Mouse (Mus musculus): Measurements from ENCODE around the gene Plekhg5. TPM values are rescaled to one million over a fixed set of nuclear protein-coding genes. Genes with fewer than 3 reads are reported as not detected.

Plekhg5 gene
- polyA plus RNA-seq, 1 experiment from 2014 or later, result 14.2 TPM

DNA sequence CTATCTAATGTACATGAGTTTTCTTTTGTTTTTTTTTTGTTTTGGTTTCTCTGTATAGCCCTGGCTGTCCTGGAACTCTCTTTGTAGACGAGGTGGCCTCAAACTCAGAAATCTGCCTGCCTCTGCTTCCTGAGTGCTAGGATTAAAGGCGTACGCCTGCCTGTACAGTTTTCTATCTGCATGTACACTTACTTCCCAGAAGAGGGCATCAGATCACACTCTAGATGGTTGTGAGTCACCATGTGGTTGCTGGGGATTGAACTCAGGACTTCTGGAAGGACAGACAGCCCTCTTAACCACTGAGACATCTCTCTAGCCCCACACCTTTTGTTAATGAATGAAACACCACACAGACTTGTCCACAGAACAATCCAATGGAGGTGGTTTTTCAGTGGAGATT, 7.0 kb downstream of the Plekhg5 start:
- H3K4me3 ChIP-seq (ENCODE audit: low read length), result no peak overlapping the region
- no peak for ATAC-seq
- no peak overlapping the region for H3K4me2 ChIP-seq (ENCODE audit: low read depth, low read length)
- WGBS, result 91% methylated on average over 3 of the region's 3 CpGs
- no peaks in the 10 kb centered on the region for H3K36me3 ChIP-seq (ENCODE audit: control insufficient read depth, insufficient read depth, low read length)
- H3K4me1 ChIP-seq (ENCODE audit: control insufficient read depth, insufficient read depth, low read length), result no peaks in the 10 kb centered on the region
- H3K27ac ChIP-seq (ENCODE audit: low read length), result no peak overlapping the region
- no peak overlapping the region for H3K9ac ChIP-seq (ENCODE audit: low read depth, low read length)
- H3K27me3 ChIP-seq (replicated peaks; ENCODE audit: control insufficient read depth, insufficient read depth, low read length), result no peaks in the 10 kb centered on the region
- no peaks in the 10 kb centered on the region for H3K9me3 ChIP-seq (ENCODE audit: control insufficient read depth, low read length)

DNA sequence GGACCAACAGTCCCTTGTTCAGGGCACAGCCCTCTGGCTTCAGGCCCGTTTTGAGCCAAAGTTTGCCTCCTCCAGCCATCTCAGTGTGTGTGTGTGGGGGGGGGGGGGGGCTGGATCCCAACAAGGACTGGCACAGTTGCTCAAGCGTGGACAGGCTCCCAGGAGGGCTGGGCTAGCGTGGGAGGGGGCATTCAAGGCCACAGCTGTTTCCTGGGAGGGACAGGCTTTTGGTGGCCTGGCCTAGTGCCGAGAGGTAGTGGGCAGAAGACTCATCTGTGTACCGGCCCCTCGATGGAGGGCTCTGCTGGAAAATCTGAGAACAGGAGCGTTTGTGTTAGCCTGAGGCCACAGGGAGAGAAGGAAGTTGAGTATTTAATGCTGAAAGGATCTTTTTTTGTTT, 7.6 kb downstream of the Plekhg5 start:
- no peaks in the 10 kb centered on the region for H3K9me3 ChIP-seq (ENCODE audit: control insufficient read depth, low read length)
- no peaks in the 10 kb centered on the region for H3K36me3 ChIP-seq (ENCODE audit: control insufficient read depth, insufficient read depth, low read length)
- no peaks in the 10 kb centered on the region for H3K4me1 ChIP-seq (ENCODE audit: control insufficient read depth, insufficient read depth, low read length)
- no peak for ATAC-seq
- H3K27ac ChIP-seq (ENCODE audit: low read length), result no peak overlapping the region
- H3K4me3 ChIP-seq (ENCODE audit: low read length), result no peak overlapping the region
- WGBS, result 67% methylated on average over 7 of the region's 7 CpGs
- H3K27me3 ChIP-seq (replicated peaks; ENCODE audit: control insufficient read depth, insufficient read depth, low read length), result no peaks in the 10 kb centered on the region
- no peak overlapping the region for H3K9ac ChIP-seq (ENCODE audit: low read depth, low read length)
- no peak overlapping the region for H3K4me2 ChIP-seq (ENCODE audit: low read depth, low read length)

DNA sequence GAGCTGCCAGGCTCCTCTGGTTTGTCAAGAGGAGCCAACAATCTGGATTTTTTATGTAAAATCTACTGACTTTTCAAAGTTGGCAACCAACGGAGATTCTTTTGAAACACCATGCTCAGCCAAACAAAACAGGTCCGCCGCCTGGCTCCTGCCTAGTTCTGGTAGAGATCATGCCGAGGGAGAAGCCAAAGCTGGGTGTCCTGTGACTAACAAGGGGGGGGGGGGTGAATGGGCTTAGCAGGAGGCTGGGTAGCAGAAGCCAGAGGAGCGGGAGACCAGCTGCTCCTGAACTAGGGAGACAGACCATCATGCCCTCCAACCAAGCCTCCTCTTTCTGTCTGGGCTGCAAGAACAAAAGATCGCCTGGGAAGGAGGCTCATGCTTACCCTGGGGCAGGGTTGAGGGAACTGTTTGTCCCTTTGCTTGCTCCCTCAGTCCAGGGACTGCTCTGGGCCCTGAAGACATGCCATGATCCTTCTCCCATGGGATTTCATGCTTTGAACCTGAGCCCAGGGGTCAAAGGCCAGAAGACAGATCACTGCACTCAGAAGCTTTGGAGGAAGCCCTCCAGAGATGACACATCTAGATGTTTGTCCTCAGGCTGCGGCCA, 11.4 kb downstream of the Plekhg5 start:
- no peak for ATAC-seq
- Histone ChIP-seq H3K4me1 (ENCODE audit: control insufficient read depth, insufficient read depth, low read length) (peaks cover 15% of the 10 kb centered on the region), H3K9me3 (ENCODE audit: control insufficient read depth, low read length) (no peaks in the 10 kb centered on the region), H3K27ac (ENCODE audit: low read length) (no peak overlapping the region), H3K4me2 (ENCODE audit: low read depth, low read length) (no peak overlapping the region), H3K27me3 (replicated peaks; ENCODE audit: control insufficient read depth, insufficient read depth, low read length) (no peaks in the 10 kb centered on the region), H3K9ac (ENCODE audit: low read depth, low read length) (no peak overlapping the region), H3K36me3 (ENCODE audit: control insufficient read depth, insufficient read depth, low read length) (no peaks in the 10 kb centered on the region), H3K4me3 (ENCODE audit: low read length) (no peak overlapping the region)
- WGBS, result 62% methylated on average over 7 of the region's 7 CpGs

DNA sequence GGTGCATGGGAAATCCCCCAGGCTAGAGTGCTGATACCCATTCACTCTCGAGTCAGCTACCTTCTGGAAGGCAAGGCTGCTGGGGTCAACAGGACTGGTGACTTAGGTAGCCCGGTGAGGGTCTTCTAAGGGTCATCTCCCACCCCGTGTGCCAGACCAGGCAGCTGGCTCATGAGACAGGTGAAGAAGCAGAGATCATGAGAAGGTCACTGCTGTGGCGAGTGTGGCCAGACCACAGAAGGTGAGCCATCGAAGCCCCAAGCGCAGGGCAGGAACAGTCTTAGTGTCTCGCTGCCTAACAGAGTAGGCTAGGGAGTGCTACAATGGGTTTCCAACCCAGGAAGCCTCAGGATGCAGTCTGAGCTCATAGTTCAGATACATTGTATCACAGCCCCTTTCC, 12.3 kb downstream of the Plekhg5 start:
- H3K4me2 ChIP-seq (ENCODE audit: low read depth, low read length), result no peak overlapping the region
- H3K4me1 ChIP-seq (ENCODE audit: control insufficient read depth, insufficient read depth, low read length), result peaks cover 16% of the 10 kb centered on the region
- H3K27me3 ChIP-seq (replicated peaks; ENCODE audit: control insufficient read depth, insufficient read depth, low read length), result no peaks in the 10 kb centered on the region
- ATAC-seq, result no peak
- no peak overlapping the region for H3K4me3 ChIP-seq (ENCODE audit: low read length)
- H3K9ac ChIP-seq (ENCODE audit: low read depth, low read length), result no peak overlapping the region
- H3K9me3 ChIP-seq (ENCODE audit: control insufficient read depth, low read length), result no peaks in the 10 kb centered on the region
- 84% methylated on average over 7 of the region's 7 CpGs for WGBS
- no peak overlapping the region for H3K27ac ChIP-seq (ENCODE audit: low read length)
- no peaks in the 10 kb centered on the region for H3K36me3 ChIP-seq (ENCODE audit: control insufficient read depth, insufficient read depth, low read length)

DNA sequence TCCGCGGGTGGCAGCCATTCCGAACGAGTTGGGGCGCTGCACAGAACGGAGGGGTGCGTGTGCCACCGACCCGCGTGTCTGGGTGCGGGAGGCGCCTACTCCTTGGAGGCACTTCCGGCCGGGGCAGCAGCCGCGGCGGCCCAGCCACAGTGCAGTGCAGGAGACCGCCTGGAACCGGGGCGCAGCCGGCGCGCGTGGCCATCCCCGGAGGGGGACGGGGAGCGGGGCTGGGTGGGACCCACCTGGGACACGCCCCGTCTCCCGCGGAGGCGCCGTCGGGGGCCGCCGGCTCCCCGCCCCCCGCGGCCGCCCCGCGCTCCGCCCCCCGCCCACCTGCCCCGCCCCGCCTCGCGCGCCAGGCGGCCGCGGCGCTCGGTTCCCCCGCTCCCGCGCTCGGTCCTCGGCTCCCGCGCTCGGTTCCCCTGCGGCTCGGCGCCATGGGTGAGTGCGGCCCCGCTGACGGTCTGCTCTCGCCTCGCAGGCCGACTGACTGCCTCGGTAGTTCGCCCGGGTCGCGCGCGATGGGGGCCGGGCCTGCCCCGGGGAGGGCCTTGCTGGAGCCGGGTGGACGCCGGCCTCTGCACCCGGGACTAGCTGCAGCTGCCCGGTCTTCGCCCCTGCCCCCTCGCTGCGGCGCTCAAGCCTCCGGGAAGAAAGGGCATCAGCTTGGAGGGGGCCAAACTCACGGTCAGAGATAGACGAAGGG, 14.4 kb downstream of the Plekhg5 start:
- no peaks in the 10 kb centered on the region for H3K9me3 ChIP-seq (ENCODE audit: control insufficient read depth, low read length)
- H3K27me3 ChIP-seq (replicated peaks; ENCODE audit: control insufficient read depth, insufficient read depth, low read length), result no peaks in the 10 kb centered on the region
- peak; percentile 92 for ATAC-seq

DNA sequence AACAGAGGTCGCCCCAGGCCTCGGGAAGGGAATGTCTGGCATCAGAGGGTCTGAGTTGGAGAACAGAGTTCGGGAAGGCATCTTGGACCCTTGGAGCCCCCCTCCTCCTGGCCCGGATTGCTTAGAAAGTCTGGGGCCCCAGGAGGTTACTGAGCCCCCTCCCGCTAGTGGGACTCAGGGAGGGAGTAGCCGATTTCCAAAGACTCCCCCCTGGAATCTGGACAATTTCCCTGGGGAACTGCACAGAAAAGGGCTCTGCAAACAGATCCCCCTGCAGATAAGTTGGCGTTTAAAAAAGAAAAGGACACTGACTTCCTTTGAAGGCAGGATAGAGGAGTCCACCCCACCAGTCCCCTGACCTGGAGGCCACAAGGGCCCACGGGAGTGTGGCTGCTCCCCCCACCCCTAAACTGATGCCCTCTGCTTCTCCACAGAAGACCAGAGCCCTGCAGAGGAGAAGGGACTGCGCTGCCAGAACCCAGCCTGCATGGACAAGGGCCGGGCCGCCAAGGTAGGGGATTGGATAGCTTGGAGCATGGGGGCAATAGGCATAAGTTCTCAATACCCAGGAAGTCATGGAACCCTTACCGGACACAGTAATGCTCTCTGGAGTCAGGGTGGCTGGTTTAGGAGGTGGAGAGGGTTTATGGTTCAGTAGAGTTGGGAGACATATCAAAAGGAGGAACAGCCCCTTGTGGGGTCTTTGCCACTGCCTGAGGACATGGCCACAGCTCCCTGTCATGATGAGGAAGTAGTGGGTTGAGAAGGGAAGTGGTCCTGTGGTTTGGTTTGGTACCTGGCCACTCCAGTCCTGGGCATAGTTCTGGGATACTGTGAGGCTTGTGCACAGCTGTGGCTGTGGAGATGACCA, 15.1 kb downstream of the Plekhg5 start:
- 10% methylated on average over 12 of the region's 12 CpGs for WGBS
- ATAC-seq, result peak; percentile 9; the same call in 1 of the 2 replicates

More for the DNA sequence above, 14.4 kb downstream of the Plekhg5 start:
- Histone ChIP-seq H3K9ac (ENCODE audit: low read depth, low read length) (peak overlapping the region; percentile 90), H3K4me3 (ENCODE audit: low read length) (peak overlapping the region; percentile 86), H3K36me3 (ENCODE audit: control insufficient read depth, insufficient read depth, low read length) (no peaks in the 10 kb centered on the region), H3K27ac (ENCODE audit: low read length) (peak overlapping the region; percentile 69), H3K4me1 (ENCODE audit: control insufficient read depth, insufficient read depth, low read length) (peaks cover 16% of the 10 kb centered on the region), H3K4me2 (ENCODE audit: low read depth, low read length) (peak overlapping the region; percentile 84)
- WGBS, result under 1% methylated on average over 57 of the region's 92 CpGs

DNA sequence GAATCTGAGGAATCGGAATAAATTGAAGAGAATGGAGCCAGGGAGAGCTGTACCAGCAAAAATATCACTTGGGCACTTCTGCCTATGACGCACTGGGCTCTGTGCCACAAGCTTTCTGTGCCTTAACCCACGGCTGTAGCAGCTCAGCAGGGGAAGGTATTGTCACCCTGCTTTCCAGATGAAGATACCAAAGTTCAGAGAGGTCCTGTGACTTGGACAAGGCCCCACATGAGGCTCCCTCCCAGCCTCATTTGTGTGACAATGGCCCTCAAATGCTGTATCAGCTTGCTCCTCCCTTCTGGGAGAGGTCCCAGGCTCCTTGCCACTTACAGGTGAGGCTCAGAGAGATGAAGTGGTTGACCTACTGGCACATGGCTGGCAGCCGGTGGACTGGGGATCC, 15.8 kb downstream of the Plekhg5 start:
- 45% methylated on average over 4 of the region's 4 CpGs for WGBS
- H3K4me3 ChIP-seq (ENCODE audit: low read length), result peak overlapping the region; percentile 86

More for the DNA sequence above, 15.1 kb downstream of the Plekhg5 start:
- Histone ChIP-seq H3K27me3 (replicated peaks; ENCODE audit: control insufficient read depth, insufficient read depth, low read length) (no peaks in the 10 kb centered on the region), H3K4me3 (ENCODE audit: low read length) (peak overlapping the region; percentile 86), H3K9me3 (ENCODE audit: control insufficient read depth, low read length) (no peaks in the 10 kb centered on the region), H3K9ac (ENCODE audit: low read depth, low read length) (peak overlapping the region; percentile 90), H3K4me1 (ENCODE audit: control insufficient read depth, insufficient read depth, low read length) (peaks cover 20% of the 10 kb centered on the region), H3K36me3 (ENCODE audit: control insufficient read depth, insufficient read depth, low read length) (no peaks in the 10 kb centered on the region), H3K27ac (ENCODE audit: low read length) (peak overlapping the region; percentile 69; the same call in 1 of the 2 replicates), H3K4me2 (ENCODE audit: low read depth, low read length) (peak overlapping the region; percentile 84)

DNA sequence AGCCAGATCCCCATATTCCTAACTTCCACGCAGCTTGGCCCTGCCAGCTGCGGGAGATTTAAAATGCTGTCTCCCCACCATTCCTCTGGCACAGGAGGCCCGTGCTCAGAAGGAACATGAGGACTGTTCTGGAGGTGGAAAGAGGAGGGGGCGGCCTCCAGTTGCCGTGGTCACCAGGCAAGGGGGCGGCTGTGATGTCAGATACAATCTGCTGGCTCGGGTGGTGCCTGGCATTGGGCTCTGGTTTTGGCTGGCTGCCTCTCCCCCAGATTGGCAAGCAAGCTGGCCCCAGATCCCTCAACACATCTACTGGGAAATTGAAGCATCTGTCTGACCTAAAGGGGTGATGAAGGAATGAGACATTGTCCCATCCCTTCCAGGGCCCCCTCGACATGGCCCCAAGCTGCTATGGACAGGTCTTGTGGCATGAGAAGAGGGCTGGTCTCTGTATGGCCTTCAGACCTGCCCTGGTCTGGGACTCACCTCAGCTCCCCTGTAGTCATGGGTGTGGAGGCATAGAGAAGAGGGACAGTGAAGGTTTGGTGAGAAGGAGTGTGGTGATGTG, 16.3 kb downstream of the Plekhg5 start:
- Histone ChIP-seq H3K9ac (ENCODE audit: low read depth, low read length) (no peak overlapping the region; the same call in 1 of the 2 replicates), H3K4me3 (ENCODE audit: low read length) (no peak overlapping the region), H3K27me3 (replicated peaks; ENCODE audit: control insufficient read depth, insufficient read depth, low read length) (no peaks in the 10 kb centered on the region), H3K27ac (ENCODE audit: low read length) (no peak overlapping the region), H3K9me3 (ENCODE audit: control insufficient read depth, low read length) (no peaks in the 10 kb centered on the region), H3K4me1 (ENCODE audit: control insufficient read depth, insufficient read depth, low read length) (peaks cover 25% of the 10 kb centered on the region), H3K36me3 (ENCODE audit: control insufficient read depth, insufficient read depth, low read length) (no peaks in the 10 kb centered on the region), H3K4me2 (ENCODE audit: low read depth, low read length) (peak overlapping the region; percentile 84)
- 56% methylated on average over 8 of the region's 8 CpGs for WGBS
- no peak for ATAC-seq

More for the DNA sequence above, 15.8 kb downstream of the Plekhg5 start:
- Histone ChIP-seq H3K27ac (ENCODE audit: low read length) (peak overlapping the region; percentile 28; the same call in 1 of the 2 replicates), H3K9ac (ENCODE audit: low read depth, low read length) (peak overlapping the region; percentile 90), H3K9me3 (ENCODE audit: control insufficient read depth, low read length) (no peaks in the 10 kb centered on the region), H3K4me1 (ENCODE audit: control insufficient read depth, insufficient read depth, low read length) (peaks cover 25% of the 10 kb centered on the region), H3K27me3 (replicated peaks; ENCODE audit: control insufficient read depth, insufficient read depth, low read length) (no peaks in the 10 kb centered on the region), H3K4me2 (ENCODE audit: low read depth, low read length) (peak overlapping the region; percentile 84), H3K36me3 (ENCODE audit: control insufficient read depth, insufficient read depth, low read length) (no peaks in the 10 kb centered on the region)
- peak; percentile 11; the same call in 1 of the 2 replicates for ATAC-seq

DNA sequence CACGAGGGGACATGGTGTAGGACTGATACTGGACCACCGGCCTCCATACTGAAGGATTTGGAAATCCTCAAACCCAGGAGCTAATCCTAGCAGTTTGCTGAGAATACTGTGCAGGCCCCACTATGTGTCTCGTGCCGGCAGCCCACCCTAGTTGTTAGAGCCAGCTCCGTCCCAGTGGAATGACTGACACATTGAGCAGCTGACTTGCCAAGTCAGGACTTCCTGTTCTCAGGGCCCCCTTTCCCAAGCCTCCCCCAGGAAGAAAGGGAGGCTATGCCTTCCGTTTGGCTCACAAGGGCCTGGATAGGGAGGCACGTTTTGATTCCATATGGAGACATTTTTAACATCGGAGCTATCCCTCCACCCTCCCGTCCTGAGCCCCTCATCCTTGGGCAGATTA, 17.9 kb downstream of the Plekhg5 start:
- no peak overlapping the region for H3K9ac ChIP-seq (ENCODE audit: low read depth, low read length)
- H3K4me2 ChIP-seq (ENCODE audit: low read depth, low read length), result no peak overlapping the region
- H3K27me3 ChIP-seq (replicated peaks; ENCODE audit: control insufficient read depth, insufficient read depth, low read length), result no peaks in the 10 kb centered on the region
- ATAC-seq, result no peak
- peaks cover 25% of the 10 kb centered on the region for H3K4me1 ChIP-seq (ENCODE audit: control insufficient read depth, insufficient read depth, low read length)
- no peak overlapping the region for H3K27ac ChIP-seq (ENCODE audit: low read length)
- H3K9me3 ChIP-seq (ENCODE audit: control insufficient read depth, low read length), result no peaks in the 10 kb centered on the region
- no peaks in the 10 kb centered on the region for H3K36me3 ChIP-seq (ENCODE audit: control insufficient read depth, insufficient read depth, low read length)
- H3K4me3 ChIP-seq (ENCODE audit: low read length), result no peak overlapping the region
- 75% methylated on average over 9 of the region's 9 CpGs for WGBS
